Mouse (Mus musculus): ENCODE data around the gene Cygb. TPM values are rescaled to one million over a fixed set of nuclear protein-coding genes. Genes with fewer than 3 reads are reported as not detected.
A peak's percentile ranks its signal among the peaks of the same experiment; 100 is the strongest.

Cygb gene
- polyA plus RNA-seq, 1 experiment from 2014 or later: 5.8 TPM

DNA sequence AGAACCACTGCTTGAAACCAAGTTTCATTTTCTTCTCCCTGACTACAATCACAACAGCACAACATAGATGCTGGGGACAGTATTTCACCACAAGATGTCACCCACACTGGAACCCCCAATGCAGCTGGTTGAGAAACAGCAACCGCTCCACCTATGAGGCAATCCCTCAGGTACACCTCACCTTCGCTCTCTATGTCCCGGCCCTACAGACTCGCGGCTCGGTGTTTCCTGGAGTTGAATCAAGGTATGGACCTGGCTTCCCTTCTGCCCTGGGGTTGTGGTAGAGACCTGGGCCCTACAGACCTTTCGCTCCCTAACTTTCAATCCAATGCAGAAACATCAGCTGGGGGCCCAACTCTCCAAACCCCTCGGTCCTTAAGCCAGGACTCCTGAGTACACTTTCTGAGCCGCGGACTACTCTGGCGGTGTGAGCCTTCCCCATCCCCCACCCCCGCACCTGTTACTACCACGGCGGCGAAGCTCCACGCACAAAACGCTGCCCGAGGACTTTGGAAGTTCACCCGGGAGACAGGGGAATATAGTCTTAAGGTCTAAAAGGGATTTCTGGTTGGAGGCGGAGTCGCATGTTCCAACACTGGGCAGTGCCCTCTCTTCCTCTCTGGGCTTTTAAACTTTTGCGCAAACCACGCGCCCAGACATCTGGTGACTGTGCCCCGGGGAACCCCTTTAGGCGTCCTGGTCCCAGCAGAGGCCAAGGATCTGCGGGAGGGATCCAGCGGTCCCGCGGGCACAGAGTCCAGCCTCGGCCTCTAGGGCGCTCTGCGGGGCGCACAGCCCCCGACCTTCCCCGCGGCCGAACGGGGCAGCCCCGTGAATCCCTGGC, 30.6 kb downstream of the Cygb start:
- WGBS: 8% methylated on average over 40 of the region's 40 CpGs

DNA sequence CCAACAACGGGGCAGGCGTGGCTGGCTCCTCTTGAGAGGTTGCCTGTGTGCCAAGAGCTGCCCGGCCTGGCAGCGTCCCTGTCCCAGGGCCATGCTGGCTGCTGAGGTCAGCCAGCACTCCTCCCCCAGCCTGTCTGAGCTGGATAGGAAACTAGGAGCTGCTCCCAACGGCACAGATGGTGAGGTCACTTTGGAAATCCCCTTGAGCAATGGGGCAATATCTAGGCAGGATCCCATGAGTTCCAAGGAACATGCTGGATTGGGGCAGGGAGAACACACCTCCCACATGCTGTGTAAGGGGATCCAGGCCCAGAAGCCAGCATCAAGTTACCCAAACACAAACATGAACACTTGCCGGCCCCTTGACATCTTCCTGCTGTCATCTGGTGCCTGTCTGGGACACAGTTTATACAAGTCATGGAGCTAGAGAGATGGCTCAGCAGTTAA, 32.8 kb downstream of the Cygb start:
- H3K4me3 ChIP-seq (ENCODE audit: control insufficient read depth in 1 of 2, insufficient read depth in 1 of 2, low read depth in 1 of 2, low read length in 2 of 2): no peak overlapping the region
- ATAC-seq (ENCODE audit: insufficient number of reproducible peaks, insufficient read depth, low FRiP score, low read depth): 0 out of 2 replicates have a peak, but pooled peaks have one; percentile 27

More for the DNA sequence above, 30.6 kb downstream of the Cygb start:
- Histone ChIP-seq H3K4me1 (ENCODE audit: control insufficient read depth in 2 of 2, insufficient read depth in 2 of 2, low read length in 2 of 2) (peaks cover 59 to 68% of the 10 kb centered on the region in 2 experiments), H3K36me3 (ENCODE audit: control insufficient read depth, insufficient read depth, low read length) (no peaks in the 10 kb centered on the region), H3K9me3 (ENCODE audit: control insufficient read depth, low read length) (no peaks in the 10 kb centered on the region), H3K27ac (replicated peaks in 1 of 2; ENCODE audit: control insufficient read depth in 1 of 2, insufficient read depth in 1 of 2, low read depth in 2 of 2, low read length in 2 of 2) (peak overlapping the region in 1 of 2 experiments; percentile 61; a peak in 2 of 4 replicates), H3K9ac (ENCODE audit: low read length) (peak overlapping the region; percentile 90), H3K27me3 (ENCODE audit: control insufficient read depth, insufficient read depth, low read length) (no peaks in the 10 kb centered on the region), H3K4me2 (ENCODE audit: low read length) (peak overlapping the region; percentile 89), H3K4me3 (ENCODE audit: control insufficient read depth in 1 of 2, insufficient read depth in 1 of 2, low read depth in 1 of 2, low read length in 2 of 2) (peak overlapping the region; percentile 65 to 79)
- no peak for ATAC-seq (ENCODE audit: insufficient number of reproducible peaks, insufficient read depth, low FRiP score, low read depth)

DNA sequence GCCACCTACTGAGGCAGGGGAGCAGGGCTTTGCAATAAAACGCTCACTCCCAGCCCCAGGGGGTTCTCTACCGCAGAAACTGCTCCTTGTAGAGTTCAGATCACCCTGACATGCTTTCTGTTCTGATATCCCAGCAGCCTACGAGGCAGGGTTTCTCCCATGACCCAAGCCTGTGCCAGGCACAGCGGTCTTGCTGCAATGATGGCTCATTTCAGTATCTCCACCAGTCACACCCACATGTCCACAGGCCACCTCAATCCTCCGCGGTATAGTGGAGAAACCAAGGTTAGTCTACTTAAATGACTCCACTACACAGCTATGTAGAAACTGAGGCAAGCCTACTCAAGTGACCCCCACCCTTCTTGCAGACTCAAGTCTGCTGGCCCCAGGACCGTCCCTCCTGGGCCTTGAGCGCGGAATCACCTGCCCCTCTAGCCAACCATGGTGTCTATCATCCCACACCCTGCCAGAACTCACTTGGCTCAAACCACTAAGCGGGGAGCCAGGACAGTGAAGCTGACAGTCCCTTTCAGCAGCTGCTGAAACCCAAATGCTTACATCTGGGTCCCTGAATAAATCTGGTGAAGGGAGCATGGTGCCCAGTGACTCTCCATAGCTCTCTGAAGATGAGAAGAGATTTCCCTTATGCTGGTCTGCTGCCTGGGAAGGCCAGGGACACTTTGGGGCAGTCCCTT, 33.4 kb downstream of the Cygb start:
- peak overlapping the region; percentile 40 to 43 for H3K27ac ChIP-seq (replicated peaks in 1 of 2; ENCODE audit: control insufficient read depth in 1 of 2, insufficient read depth in 1 of 2, low read depth in 2 of 2, low read length in 2 of 2)
- no peak overlapping the region for H3K4me3 ChIP-seq (ENCODE audit: control insufficient read depth in 1 of 2, insufficient read depth in 1 of 2, low read depth in 1 of 2, low read length in 2 of 2)
- no peaks in the 10 kb centered on the region for H3K36me3 ChIP-seq (ENCODE audit: control insufficient read depth, insufficient read depth, low read length)
- H3K4me1 ChIP-seq (ENCODE audit: control insufficient read depth in 2 of 2, insufficient read depth in 2 of 2, low read length in 2 of 2): peaks cover 63 to 77% of the 10 kb centered on the region in 2 experiments
- H3K27me3 ChIP-seq (ENCODE audit: control insufficient read depth, insufficient read depth, low read length): no peaks in the 10 kb centered on the region
- 64% methylated on average over 10 of the region's 10 CpGs for WGBS
- no peak for ATAC-seq (ENCODE audit: insufficient number of reproducible peaks, insufficient read depth, low FRiP score, low read depth)
- H3K9ac ChIP-seq (ENCODE audit: low read length): no peak overlapping the region
- peak overlapping the region; percentile 89; the same call in 1 of the 2 replicates for H3K4me2 ChIP-seq (ENCODE audit: low read length)
- H3K9me3 ChIP-seq (ENCODE audit: control insufficient read depth, low read length): no peaks in the 10 kb centered on the region

More for the DNA sequence above, 32.8 kb downstream of the Cygb start:
- H3K27me3 ChIP-seq (ENCODE audit: control insufficient read depth, insufficient read depth, low read length): no peaks in the 10 kb centered on the region
- H3K36me3 ChIP-seq (ENCODE audit: control insufficient read depth, insufficient read depth, low read length): no peaks in the 10 kb centered on the region
- H3K4me2 ChIP-seq (ENCODE audit: low read length): peak overlapping the region; percentile 89
- peak overlapping the region; percentile 40 to 43 for H3K27ac ChIP-seq (replicated peaks in 1 of 2; ENCODE audit: control insufficient read depth in 1 of 2, insufficient read depth in 1 of 2, low read depth in 2 of 2, low read length in 2 of 2)
- H3K4me1 ChIP-seq (ENCODE audit: control insufficient read depth in 2 of 2, insufficient read depth in 2 of 2, low read length in 2 of 2): peaks cover 58 to 72% of the 10 kb centered on the region in 2 experiments
- no peaks in the 10 kb centered on the region for H3K9me3 ChIP-seq (ENCODE audit: control insufficient read depth, low read length)
- no peak overlapping the region for H3K9ac ChIP-seq (ENCODE audit: low read length)
- whole genome bisulfite sequencing: 8% methylated on average over 6 of the region's 6 CpGs

DNA sequence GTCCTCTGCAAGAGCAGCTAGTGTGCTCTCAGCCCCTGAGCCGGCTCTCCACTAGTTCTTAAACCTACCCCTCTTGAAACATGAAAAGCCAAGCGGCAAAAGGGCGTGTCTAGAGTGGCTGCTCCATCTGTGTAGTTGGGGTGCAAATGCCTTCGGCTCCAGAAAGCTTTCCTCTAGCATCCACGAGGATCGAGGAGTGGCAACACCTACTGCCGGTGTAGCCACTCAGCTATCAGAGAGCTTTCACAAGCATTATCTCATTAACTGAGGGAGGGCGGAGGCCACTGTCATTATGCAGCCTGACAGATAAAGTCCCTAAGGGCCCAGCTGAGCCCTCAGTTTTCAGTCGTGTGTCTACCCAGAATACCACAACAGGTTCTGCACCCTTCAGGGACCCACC, 34.0 kb downstream of the Cygb start:
- H3K4me3 ChIP-seq (ENCODE audit: control insufficient read depth in 1 of 2, insufficient read depth in 1 of 2, low read depth in 1 of 2, low read length in 2 of 2): no peak overlapping the region

DNA sequence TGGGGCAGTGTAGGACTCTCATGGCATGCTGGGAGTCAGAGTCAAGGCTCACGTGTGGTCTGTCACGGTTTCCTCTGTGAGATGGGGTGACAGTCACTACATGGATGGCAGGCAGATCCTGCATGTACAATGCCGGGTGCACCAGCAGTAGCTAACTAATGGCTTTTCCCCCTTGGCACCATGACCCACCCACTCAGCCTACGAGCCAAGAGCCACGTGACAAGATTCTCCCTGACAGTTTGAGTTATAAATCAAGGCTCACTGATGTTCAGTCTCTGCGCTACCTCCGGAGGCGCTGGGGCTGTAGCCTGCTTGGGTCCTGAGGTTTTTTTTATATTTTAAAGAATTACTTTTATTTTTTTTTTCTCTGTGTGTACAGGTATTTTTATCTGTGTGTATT, 34.6 kb downstream of the Cygb start:
- Histone ChIP-seq H3K4me2 (ENCODE audit: low read length) (0 out of 2 replicates have a peak overlapping the region, but pooled peaks have one; percentile 5), H3K9ac (ENCODE audit: low read length) (peak overlapping the region; percentile 19; the same call in 1 of the 2 replicates), H3K4me3 (ENCODE audit: control insufficient read depth in 1 of 2, insufficient read depth in 1 of 2, low read depth in 1 of 2, low read length in 2 of 2) (no peak overlapping the region), H3K27me3 (ENCODE audit: control insufficient read depth, insufficient read depth, low read length) (no peaks in the 10 kb centered on the region), H3K4me1 (ENCODE audit: control insufficient read depth in 2 of 2, insufficient read depth in 2 of 2, low read length in 2 of 2) (peaks cover 56 to 73% of the 10 kb centered on the region in 2 experiments), H3K9me3 (ENCODE audit: control insufficient read depth, low read length) (no peaks in the 10 kb centered on the region), H3K36me3 (ENCODE audit: control insufficient read depth, insufficient read depth, low read length) (no peaks in the 10 kb centered on the region), H3K27ac (replicated peaks in 1 of 2; ENCODE audit: control insufficient read depth in 1 of 2, insufficient read depth in 1 of 2, low read depth in 2 of 2, low read length in 2 of 2) (no peak overlapping the region)
- WGBS: 84% methylated on average over 8 of the region's 8 CpGs
- no peak for ATAC-seq (ENCODE audit: insufficient number of reproducible peaks, insufficient read depth, low FRiP score, low read depth)

More for the DNA sequence above, 34.0 kb downstream of the Cygb start:
- Histone ChIP-seq H3K27me3 (ENCODE audit: control insufficient read depth, insufficient read depth, low read length) (no peaks in the 10 kb centered on the region), H3K27ac (replicated peaks in 1 of 2; ENCODE audit: control insufficient read depth in 1 of 2, insufficient read depth in 1 of 2, low read depth in 2 of 2, low read length in 2 of 2) (no peak overlapping the region), H3K9ac (ENCODE audit: low read length) (peak overlapping the region; percentile 19; the same call in 1 of the 2 replicates), H3K9me3 (ENCODE audit: control insufficient read depth, low read length) (no peaks in the 10 kb centered on the region), H3K4me1 (ENCODE audit: control insufficient read depth in 2 of 2, insufficient read depth in 2 of 2, low read length in 2 of 2) (peaks cover 61 to 77% of the 10 kb centered on the region in 2 experiments), H3K36me3 (ENCODE audit: control insufficient read depth, insufficient read depth, low read length) (no peaks in the 10 kb centered on the region), H3K4me2 (ENCODE audit: low read length) (0 out of 2 replicates have a peak overlapping the region, but pooled peaks have one; percentile 5)
- no peak for ATAC-seq (ENCODE audit: insufficient number of reproducible peaks, insufficient read depth, low FRiP score, low read depth)
- WGBS: 15% methylated on average over 9 of the region's 9 CpGs

DNA sequence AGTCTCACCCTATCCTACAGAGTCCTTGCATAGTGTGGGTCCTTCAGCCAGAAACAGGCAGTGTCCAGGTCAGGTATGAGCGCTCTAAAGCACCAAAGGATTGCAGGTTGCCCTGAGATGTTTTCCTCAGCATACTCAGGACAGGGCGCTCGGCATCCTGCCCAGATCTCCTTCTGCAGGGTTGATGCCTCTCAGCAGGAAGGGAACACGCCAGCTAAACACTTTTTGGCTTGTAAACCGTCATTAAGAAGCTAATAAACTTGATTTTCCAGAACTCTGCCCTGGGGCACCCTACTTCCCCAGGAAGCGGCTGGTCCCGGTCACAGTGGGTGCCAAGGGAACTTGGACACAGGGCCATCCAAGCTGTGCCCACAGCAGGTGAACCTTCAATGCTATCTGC, 35.0 kb downstream of the Cygb start:
- ATAC-seq (ENCODE audit: insufficient number of reproducible peaks, insufficient read depth, low FRiP score, low read depth): no peak
- no peaks in the 10 kb centered on the region for H3K27me3 ChIP-seq (ENCODE audit: control insufficient read depth, insufficient read depth, low read length)
- H3K9ac ChIP-seq (ENCODE audit: low read length): no peak overlapping the region
- peaks cover 52 to 69% of the 10 kb centered on the region in 2 experiments for H3K4me1 ChIP-seq (ENCODE audit: control insufficient read depth in 2 of 2, insufficient read depth in 2 of 2, low read length in 2 of 2)
- WGBS: 90% methylated on average over 7 of the region's 7 CpGs
- no peak overlapping the region for H3K27ac ChIP-seq (replicated peaks in 1 of 2; ENCODE audit: control insufficient read depth in 1 of 2, insufficient read depth in 1 of 2, low read depth in 2 of 2, low read length in 2 of 2)
- H3K36me3 ChIP-seq (ENCODE audit: control insufficient read depth, insufficient read depth, low read length): no peaks in the 10 kb centered on the region
- no peaks in the 10 kb centered on the region for H3K9me3 ChIP-seq (ENCODE audit: control insufficient read depth, low read length)
- no peak overlapping the region for H3K4me2 ChIP-seq (ENCODE audit: low read length)
- H3K4me3 ChIP-seq (ENCODE audit: control insufficient read depth in 1 of 2, insufficient read depth in 1 of 2, low read depth in 1 of 2, low read length in 2 of 2): no peak overlapping the region

DNA sequence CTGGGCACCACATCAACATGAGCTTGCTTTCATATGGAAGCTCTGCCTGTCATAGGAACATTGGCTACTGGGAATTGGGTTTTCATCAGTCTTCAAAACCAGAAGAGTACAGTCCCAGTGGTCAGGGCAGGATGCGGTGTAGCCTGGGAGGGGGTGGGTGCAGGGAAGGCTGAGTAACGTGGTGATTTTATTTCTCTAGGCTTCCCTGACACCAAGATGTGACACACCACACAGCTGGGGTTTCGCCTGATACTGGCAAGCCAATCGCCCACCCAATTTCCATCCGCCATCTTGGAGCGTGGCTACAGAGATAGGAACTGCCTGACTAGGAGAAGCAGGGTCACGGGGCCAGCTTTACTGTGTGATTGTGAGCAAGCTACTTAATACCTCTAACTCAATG, 35.4 kb downstream of the Cygb start:
- Histone ChIP-seq H3K27me3 (ENCODE audit: control insufficient read depth, insufficient read depth, low read length) (no peaks in the 10 kb centered on the region), H3K9ac (ENCODE audit: low read length) (no peak overlapping the region), H3K4me2 (ENCODE audit: low read length) (no peak overlapping the region), H3K27ac (replicated peaks in 1 of 2; ENCODE audit: control insufficient read depth in 1 of 2, insufficient read depth in 1 of 2, low read depth in 2 of 2, low read length in 2 of 2) (no peak overlapping the region), H3K4me3 (ENCODE audit: control insufficient read depth in 1 of 2, insufficient read depth in 1 of 2, low read depth in 1 of 2, low read length in 2 of 2) (no peak overlapping the region), H3K4me1 (ENCODE audit: control insufficient read depth in 2 of 2, insufficient read depth in 2 of 2, low read length in 2 of 2) (peaks cover 52 to 68% of the 10 kb centered on the region in 2 experiments), H3K36me3 (ENCODE audit: control insufficient read depth, insufficient read depth, low read length) (no peaks in the 10 kb centered on the region), H3K9me3 (ENCODE audit: control insufficient read depth, low read length) (no peaks in the 10 kb centered on the region)
- WGBS: 90% methylated on average over 7 of the region's 7 CpGs
- ATAC-seq (ENCODE audit: insufficient number of reproducible peaks, insufficient read depth, low FRiP score, low read depth): no peak

All from heart, embryonic 14.5 days (tissue).